Mouse (Mus musculus) spleen, postnatal 4 days (tissue): ENCODE results near the gene Batf.
A peak's percentile ranks its signal among the peaks of the same experiment; 100 is the strongest.
"Not testable (repeated sequence)": the region's sequence is repeated elsewhere in the genome, so short reads cannot be mapped to it uniquely, and the experiment has no call there.

Source experiments
- DNase-seq, 2 experiments: peaks; one replicate each; pipeline ENCODE4 v3.0.0; 2022; ENCODE audit warnings: low spot score in 2 of 2

Batf gene

GRCm38 (mm10) chr12:85684411-85685275 lies 1.8 kb upstream of the Batf start:
- DNase-seq, result no peak

- no peak for DNase-seq
These were observed 706 bp downstream of the Batf start for GRCm38 (mm10) chr12:85687217-85687533.

GRCm38 (mm10) chr12:85687846-85688245 lies 1.4 kb downstream of the Batf start:
- DNase-seq, result no peak

GRCm38 (mm10) chr12:85695787-85696186 lies 9.3 kb downstream of the Batf start:
- no peak for DNase-seq

GRCm38 (mm10) chr12:85696436-85696835 lies 10.0 kb downstream of the Batf start:
- DNase-seq, result no peak

GRCm38 (mm10) chr12:85698179-85698578 lies 11.7 kb downstream of the Batf start:
- not testable (repeated sequence) for DNase-seq

GRCm38 (mm10) chr12:85700191-85700841 lies 13.8 kb downstream of the Batf start:
- no peak for DNase-seq

- DNase-seq, result no peak
These were observed 14.4 kb downstream of the Batf start for GRCm38 (mm10) chr12:85700842-85701223.

- no peak for DNase-seq
These were observed 15.9 kb downstream of the Batf start for GRCm38 (mm10) chr12:85702166-85703055.

- no peak for DNase-seq
These were observed 17.0 kb downstream of the Batf start for GRCm38 (mm10) chr12:85703507-85703906.

GRCm38 (mm10) chr12:85704566-85704965 lies 18.1 kb downstream of the Batf start:
- no peak for DNase-seq

- DNase-seq, result peak; percentile 78 to 88
These were observed 18.7 kb downstream of the Batf start for GRCm38 (mm10) chr12:85705002-85705830.

- no peak for DNase-seq
These were observed 19.5 kb downstream of the Batf start for GRCm38 (mm10) chr12:85705831-85706530.

GRCm38 (mm10) chr12:85706906-85707305 lies 20.4 kb downstream of the Batf start:
- DNase-seq, result no peak

- DNase-seq, result no peak
These were observed 20.9 kb downstream of the Batf start for GRCm38 (mm10) chr12:85707391-85707790.

- DNase-seq, result no peak
These were observed 22.1 kb downstream of the Batf start for GRCm38 (mm10) chr12:85708556-85708955.

- DNase-seq, result peak in 1 of 2 experiments; percentile 28
These were observed 24.2 kb downstream of the Batf start for GRCm38 (mm10) chr12:85710695-85711094.

GRCm38 (mm10) chr12:85712587-85712986 lies 26.1 kb downstream of the Batf start:
- DNase-seq, result no peak

- DNase-seq, result no peak
These were observed 27.7 kb downstream of the Batf start for GRCm38 (mm10) chr12:85714126-85714525.

GRCm38 (mm10) chr12:85725306-85725705 lies 38.8 kb downstream of the Batf start:
- DNase-seq, result no peak
